Mouse (Mus musculus) midbrain, postnatal 0 days (tissue): ENCODE data around the gene Tnnc2. TPM values are rescaled to one million over a fixed set of nuclear protein-coding genes. Genes with fewer than 3 reads are reported as not detected.
A peak's percentile ranks its signal among the peaks of the same experiment; 100 is the strongest.

Experiments
- ATAC-seq: fragments of 200-750 bp; cut with Nextera tagmentation; 2 replicates; pipeline ENCODE4 v1.8.0; 2017; ENCODE audit warnings: moderate number of reproducible peaks, mild to moderate bottlenecking, moderate TSS enrichment, moderate library complexity; ENCODE audit not compliant: low FRiP score
- DNase-seq: peaks from one replicate; pipeline ENCODE4 v3.0.0-alpha.2; 2015; ENCODE audit warnings: low spot score
- H3K27ac ChIP-seq: fragments of 300-500 bp; sonication (generic); 2 replicates; pipeline ENCODE4 v1.5.1; 2014; ENCODE audit warnings: low read depth, mild to moderate bottlenecking, low read length, mixed read lengths
- H3K27me3 ChIP-seq: fragments of 300-500 bp; sonication (generic); 2 replicates; pipeline ENCODE4 v1.6.1; 2014; ENCODE audit warnings: low read length, control low read depth, mixed read lengths; ENCODE audit not compliant: insufficient read depth
- H3K36me3 ChIP-seq: fragments of 300-500 bp; sonication (generic); 2 replicates; pipeline ENCODE4 v1.6.1; 2014; ENCODE audit warnings: low read length, control low read depth, mixed read lengths; ENCODE audit not compliant: insufficient read depth
- H3K4me1 ChIP-seq: fragments of 300-500 bp; sonication (generic); 2 replicates; pipeline ENCODE4 v1.6.1; 2014; ENCODE audit warnings: mild to moderate bottlenecking, control low read depth, antibody characterized with exemption, low read length, mixed read lengths; ENCODE audit not compliant: insufficient read depth
- H3K4me2 ChIP-seq: fragments of 300-500 bp; sonication (generic); 2 replicates; pipeline ENCODE4 v1.6.1; 2014; ENCODE audit warnings: low read depth, mild to moderate bottlenecking, low read length, mixed read lengths; ENCODE audit not compliant: poor library complexity, severe bottlenecking
- H3K4me3 ChIP-seq: fragments of 300-500 bp; sonication (generic); 2 replicates; pipeline ENCODE4 v1.5.1; 2014; ENCODE audit warnings: low read depth, mild to moderate bottlenecking, low read length, moderate library complexity
- H3K9ac ChIP-seq: fragments of 300-500 bp; sonication (generic); replicated peaks from 2 replicates; pipeline ENCODE4 v1.6.1; 2014; ENCODE audit warnings: mild to moderate bottlenecking, low read length, moderate library complexity, mixed read lengths; ENCODE audit not compliant: poor library complexity, severe bottlenecking
- H3K9me3 ChIP-seq: fragments of 300-500 bp; sonication (generic); 2 replicates; pipeline ENCODE4 v1.6.1; 2016; ENCODE audit warnings: low read length, control low read depth
- CTCF ChIP-seq: IDR thresholded peaks from 2 replicates; pipeline ENCODE4 v1.5.1; 2016; ENCODE audit warnings: antibody characterized with exemption, mild to moderate bottlenecking
- WGBS: fragments of 180-500 bp; shearing (Covaris S2); extraction: QIAGEN DNeasy Blood & Tissue Kit; methylation state at CpG from one replicate; pipeline ENCODE4 v1.1.7; 2014; 5-methylcytosine and 5-hydroxymethylcytosine counted together
- polyA plus RNA-seq: library from polyadenylated mRNA; unstranded; fragments of >200 nt; fragmentation: Nextera tagmentation; extraction: Ambion mirVana; gene quantifications from 2 replicates; pipeline ENCODE4 v1.2.1, GENCODE M21; 2015
- total RNA-seq: library from RNA; depleted of rRNA; stranded (reverse); fragments of >200 nt; gene quantifications from 2 replicates; pipeline ENCODE4 v1.2.3, GENCODE M21; 2014

Tnnc2 gene
- total and polyA plus RNA-seq, 2 experiments from 2014 or later: 0.62 TPM; not detected in 1

- no peak for DNase-seq
- peak overlapping the region; percentile 94; the same call in 1 of the 2 replicates for H3K9ac ChIP-seq
- no peak for ATAC-seq
- H3K36me3 ChIP-seq: peaks cover 12% of the 10 kb centered on the region; the same call in 1 of the 2 replicates
- peak overlapping the region; percentile 77 for H3K4me3 ChIP-seq
- peaks cover 6% of the 10 kb centered on the region; the same call in 1 of the 2 replicates for H3K4me1 ChIP-seq
- no peaks in the 10 kb centered on the region for H3K9me3 ChIP-seq
- TF ChIP-seq CTCF: no peak
- 82% methylated on average over 3 of the region's 3 CpGs for WGBS
- H3K27me3 ChIP-seq: no peaks in the 10 kb centered on the region
- no peak overlapping the region for H3K27ac ChIP-seq
- H3K4me2 ChIP-seq: peak overlapping the region; percentile 90
Measured at GRCm38 (mm10) chr2:164787032-164787431, 7.3 kb upstream of the Tnnc2 start.

DNA sequence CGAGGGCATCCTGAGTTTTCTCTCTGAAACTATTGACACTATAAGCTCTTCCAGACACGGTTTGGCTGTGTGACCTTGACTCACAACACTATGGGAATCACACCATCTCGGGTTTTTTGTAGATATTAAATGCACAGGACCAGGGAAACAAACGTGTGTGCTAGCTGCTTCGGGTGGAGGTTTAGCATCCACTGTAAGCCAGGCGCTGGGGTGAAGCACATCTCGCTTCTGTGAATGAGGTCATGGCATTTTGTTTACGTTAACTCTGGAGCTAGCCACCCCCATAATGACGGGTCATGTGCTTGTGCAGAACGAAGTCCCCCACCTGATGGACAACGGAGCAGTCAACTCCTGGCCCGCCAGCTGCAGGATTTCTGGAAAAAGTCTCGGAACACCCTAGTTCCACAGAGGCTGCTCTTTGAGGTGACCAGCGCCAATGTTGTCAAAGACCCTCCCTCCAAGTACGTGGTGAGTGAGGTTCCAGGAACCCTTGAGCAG is 6.7 kb upstream of the Tnnc2 start:
- peak overlapping the region; percentile 84 for H3K27ac ChIP-seq
- H3K9me3 ChIP-seq: no peaks in the 10 kb centered on the region
- H3K9ac ChIP-seq: peak overlapping the region; percentile 94
- H3K27me3 ChIP-seq: no peaks in the 10 kb centered on the region
- H3K36me3 ChIP-seq: peaks cover 7% of the 10 kb centered on the region; the same call in 1 of the 2 replicates
- ATAC-seq (0 out of 2 replicates have a peak, but pooled peaks have one; percentile 20), DNase-seq (peak; percentile 34)
- peaks cover 6% of the 10 kb centered on the region; the same call in 1 of the 2 replicates for H3K4me1 ChIP-seq
- TF ChIP-seq CTCF: no peak
- WGBS: 9% methylated on average over 15 of the region's 15 CpGs
- H3K4me3 ChIP-seq: peak overlapping the region; percentile 77
- peak overlapping the region; percentile 90 for H3K4me2 ChIP-seq

GRCm38 (mm10) chr2:164785481-164786387 is 6.0 kb upstream of the Tnnc2 start, which contains the start of gene Snx21:
TSS of gene Snx21 (plus strand) at chr2:164785823.
- Histone ChIP-seq H3K4me3 (peak within 1 kb of the TSS; percentile 77), H3K36me3 (peaks cover under 1% of the 10 kb centered on the region; the same call in 1 of the 2 replicates), H3K27ac (peak within 1 kb of the TSS; percentile 84), H3K4me2 (peak within 1 kb of the TSS; percentile 90), H3K9ac (peak within 1 kb of the TSS; percentile 94), H3K4me1 (peaks cover 6% of the 10 kb centered on the region; the same call in 1 of the 2 replicates), H3K9me3 (no peaks in the 10 kb centered on the region), H3K27me3 (no peaks in the 10 kb centered on the region)
- peak; percentile 82 for ATAC-seq
- WGBS: 2% methylated on average over 75 of the region's 89 CpGs
- peak; percentile 81 for DNase-seq
- peak; percentile 69 for TF ChIP-seq CTCF

GRCm38 (mm10) chr2:164784869-164785420 is 5.2 kb upstream of the Tnnc2 start:
- H3K27ac ChIP-seq: peak overlapping the region; percentile 84
- TF ChIP-seq CTCF: no peak
- WGBS: 8% methylated on average over 7 of the region's 7 CpGs

GRCm38 (mm10) chr2:164783926-164784581 is 4.3 kb upstream of the Tnnc2 start:
- DNase-seq (peak; percentile 46), ATAC-seq (no peak)

More at GRCm38 (mm10) chr2:164784869-164785420, 5.2 kb upstream of the Tnnc2 start:
- peak overlapping the region; percentile 94 for H3K9ac ChIP-seq
- no peaks in the 10 kb centered on the region for H3K27me3 ChIP-seq
- peak overlapping the region; percentile 90 for H3K4me2 ChIP-seq
- no peaks in the 10 kb centered on the region for H3K36me3 ChIP-seq
- H3K4me3 ChIP-seq: peak overlapping the region; percentile 77
- H3K9me3 ChIP-seq: no peaks in the 10 kb centered on the region
- DNase-seq (no peak), ATAC-seq (no peak)
- H3K4me1 ChIP-seq: peaks cover 6% of the 10 kb centered on the region; the same call in 1 of the 2 replicates

More at GRCm38 (mm10) chr2:164783926-164784581, 4.3 kb upstream of the Tnnc2 start:
- 83% methylated on average over 7 of the region's 7 CpGs for WGBS
- no peaks in the 10 kb centered on the region for H3K36me3 ChIP-seq
- H3K27me3 ChIP-seq: no peaks in the 10 kb centered on the region
- no peak overlapping the region for H3K4me3 ChIP-seq
- no peak overlapping the region for H3K4me2 ChIP-seq
- H3K4me1 ChIP-seq: peaks cover 6% of the 10 kb centered on the region; the same call in 1 of the 2 replicates
- peak; percentile 48 for TF ChIP-seq CTCF
- no peak overlapping the region for H3K27ac ChIP-seq
- H3K9me3 ChIP-seq: no peaks in the 10 kb centered on the region
- H3K9ac ChIP-seq: no peak overlapping the region
